26 mouse cellular contexts compared by ENCODE assay signal in genomic region chr9:88422428-88422827, GRCm38 (mm10). TPM values are rescaled to one million over a fixed set of nuclear protein-coding genes. Genes with fewer than 3 reads are reported as not detected.
DNase-seq lines count a peak whose midpoint lies in the region; ATAC-seq and TF ChIP-seq lines count a peak whose summit lies in the region.
"Had no signal": no experiment of that assay in that cellular context is flagged by ENCODE, and none has a peak within 500 bp of the region (broad histone marks: within the 10 kb centered on the region; RNA-seq: fewer than 3 reads in every experiment).

No protein-coding gene starts in this region.

- H3K9me3 ChIP-seq in kidney, postnatal 0 days (replicated peaks; ENCODE audit: low read length): no peaks in the 10 kb centered on the region
- H3K9me3 ChIP-seq in midbrain, postnatal 0 days (ENCODE audit: low read length): no peaks in the 10 kb centered on the region
- no peaks in the 10 kb centered on the region; the same call in 1 of the 2 replicates for H3K9me3 ChIP-seq in midbrain, embryonic 10.5 days (replicated peaks)
- H3K9me3 ChIP-seq: liver, embryonic 15.5 days; neural tube, embryonic 15.5 days had no signal

- H3K27me3 ChIP-seq in kidney, postnatal 0 days (ENCODE audit: insufficient read depth, low read length): no peaks in the 10 kb centered on the region
- no peaks in the 10 kb centered on the region for H3K27me3 ChIP-seq in midbrain, postnatal 0 days (ENCODE audit: insufficient read depth, low read length)
- no peaks in the 10 kb centered on the region for H3K27me3 ChIP-seq in midbrain, embryonic 10.5 days (ENCODE audit: low read depth, poor library complexity, severe bottlenecking)
- H3K27me3 ChIP-seq: heart, embryonic 12.5 days; limb, embryonic 13.5 days; liver, embryonic 15.5 days; neural tube, embryonic 15.5 days had no signal

- DNase-seq in kidney, postnatal 0 days (ENCODE audit: low spot score): no peak
- DNase-seq in kidney, postnatal 25 days: no peak
- DNase-seq in midbrain, postnatal 0 days (ENCODE audit: low spot score): no peak
- DNase-seq in midbrain, embryonic 10.5 days (ENCODE audit: low spot score): no peak
- DNase-seq in R1 (ENCODE audit: low read depth, low spot score): peak; percentile 54
- DNase-seq in adrenal gland, postnatal 10 days: no peak
- DNase-seq in ovary, postnatal 36 days (ENCODE audit: low spot score): no peak
- DNase-seq: adrenal gland, adult 8-10 months; cerebellum, adult 8-10 months; cerebellum, postnatal 36 days; embryo, embryonic 11 days; gastrocnemius, postnatal 10 days; heart, adult 11 months; heart, postnatal 10 days; kidney, adult 2 months; kidney, postnatal 10 days had no signal

- H3K4me2 ChIP-seq in kidney, postnatal 0 days (ENCODE audit: low read length): no peak overlapping the region
- H3K4me2 ChIP-seq in midbrain, postnatal 0 days (ENCODE audit: low read depth, low read length, poor library complexity, severe bottlenecking): no peak overlapping the region
- H3K4me2 ChIP-seq: heart, embryonic 12.5 days; limb, embryonic 13.5 days; liver, embryonic 15.5 days; midbrain, embryonic 11.5 days; neural tube, embryonic 15.5 days had no signal

- H3K27ac ChIP-seq in kidney, postnatal 0 days: no peak overlapping the region
- H3K27ac ChIP-seq in midbrain, postnatal 0 days (ENCODE audit: low read depth, low read length): no peak overlapping the region
- H3K27ac ChIP-seq in midbrain, embryonic 10.5 days (replicated peaks): no peak overlapping the region
- H3K27ac ChIP-seq: limb, embryonic 13.5 days; liver, embryonic 15.5 days; neural tube, embryonic 15.5 days had no signal

- H3K9ac ChIP-seq in kidney, postnatal 0 days (ENCODE audit: low read depth, low read length): no peak overlapping the region
- no peak overlapping the region for H3K9ac ChIP-seq in midbrain, postnatal 0 days (replicated peaks; ENCODE audit: low read length, poor library complexity, severe bottlenecking)
- H3K9ac ChIP-seq: heart, embryonic 12.5 days; limb, embryonic 13.5 days; liver, embryonic 15.5 days; neural tube, embryonic 15.5 days had no signal

- 0 out of 2 replicates have a peak, but pooled peaks cover 9% of the 10 kb centered on the region for H3K36me3 ChIP-seq in kidney, postnatal 0 days (ENCODE audit: insufficient read depth, low read length)
- peaks cover 11% of the 10 kb centered on the region; the same call in 1 of the 2 replicates for H3K36me3 ChIP-seq in midbrain, postnatal 0 days (ENCODE audit: insufficient read depth, low read length)
- peaks cover 43% of the 10 kb centered on the region for H3K36me3 ChIP-seq in midbrain, embryonic 10.5 days

- no peaks in the 10 kb centered on the region for H3K4me1 ChIP-seq in kidney, postnatal 0 days (replicated peaks; ENCODE audit: insufficient read depth, low read length)
- H3K4me1 ChIP-seq in midbrain, postnatal 0 days (ENCODE audit: insufficient read depth, low read length): no peaks in the 10 kb centered on the region
- no peaks in the 10 kb centered on the region for H3K4me1 ChIP-seq in midbrain, embryonic 10.5 days
- H3K4me1 ChIP-seq: heart, embryonic 12.5 days; limb, embryonic 13.5 days; liver, embryonic 15.5 days; neural tube, embryonic 15.5 days had no signal

- WGBS in kidney, postnatal 0 days: 93% methylated on average over 4 of the region's 4 CpGs
- WGBS in midbrain, postnatal 0 days: 97% methylated on average over 4 of the region's 4 CpGs
- WGBS in midbrain, embryonic 10.5 days: 99% methylated on average over 4 of the region's 4 CpGs

- no peak overlapping the region for H3K4me3 ChIP-seq in kidney, postnatal 0 days (replicated peaks; ENCODE audit: low read depth, low read length)
- no peak overlapping the region for H3K4me3 ChIP-seq in midbrain, postnatal 0 days (ENCODE audit: low read depth, low read length)
- H3K4me3 ChIP-seq in midbrain, embryonic 10.5 days: no peak overlapping the region
- H3K4me3 ChIP-seq: heart, embryonic 12.5 days; limb, embryonic 13.5 days; liver, embryonic 15.5 days; neural tube, embryonic 15.5 days had no signal

- TF ChIP-seq CTCF in kidney, postnatal 0 days (IDR thresholded peaks at IDR 0.05; ENCODE audit: low read depth): peak; percentile 2; the same call in 1 of the 2 replicates
- TF ChIP-seq CTCF in midbrain, postnatal 0 days (IDR thresholded peaks at IDR 0.05): peak; percentile 20; the same call in 1 of the 2 replicates

- no peak for ATAC-seq in kidney, postnatal 0 days (replicated peaks; ENCODE audit: low FRiP score, low read depth)
- no peak for ATAC-seq in midbrain, postnatal 0 days (ENCODE audit: low FRiP score)
- ATAC-seq: activated CD4-positive, CD25-positive, alpha-beta regulatory T cell, adult 4 months; forebrain, embryonic 14.5 days; lung, postnatal 0 days had no signal

RNA-seq across cellular contexts. Expression of gene Snx14, which starts 16.3 kb away (rescaled TPM):
- polyA plus RNA-seq in kidney, postnatal 0 days (2015; fragmentation: Nextera tagmentation; extraction: Ambion mirVana): 20.9 and 24.7 TPM in 2 replicates
- 33.5 and 43.0 TPM in 2 replicates for total RNA-seq in midbrain, postnatal 0 days (2014; rRNA removed)
- 28.6 TPM in 2 replicates for polyA plus RNA-seq in midbrain, postnatal 0 days (2015; fragmentation: Nextera tagmentation; extraction: Ambion mirVana)
- polyA plus RNA-seq in midbrain, embryonic 10.5 days (2016; fragmentation: Nextera tagmentation; extraction: Ambion mirVana): 20.7 and 21.1 TPM in 2 replicates
- 10 to 100 TPM; 41.8 to 54.5 TPM for total RNA-seq in adrenal gland, postnatal 10 days (2021)

RNA-seq across cellular contexts. Expression of gene Gm20537, which starts 34.0 kb away (rescaled TPM):
- not detected in 2 replicates for polyA plus RNA-seq in kidney, postnatal 0 days (2015; fragmentation: Nextera tagmentation; extraction: Ambion mirVana)
- total RNA-seq in midbrain, postnatal 0 days (2014; rRNA removed): 2.6 TPM in 1 of 2 replicates, not detected in the other
- 0.62 TPM in 1 of 2 replicates, not detected in the other for polyA plus RNA-seq in midbrain, postnatal 0 days (2015; fragmentation: Nextera tagmentation; extraction: Ambion mirVana)
- polyA plus RNA-seq in midbrain, embryonic 10.5 days (2016; fragmentation: Nextera tagmentation; extraction: Ambion mirVana): 0.71 and 1.1 TPM in 2 replicates
- 1 to 10 TPM in 1 of 2 experiments, not detected in 1; 1.0 TPM for total RNA-seq in adrenal gland, postnatal 10 days (2021)
- total RNA-seq: gastrocnemius, postnatal 10 days; layer of hippocampus, adult 18-20 months; layer of hippocampus, postnatal 25 days had no signal
- polyA plus RNA-seq: lung, postnatal 0 days had no signal

RNA-seq across cellular contexts. Expression of gene Syncrip, which starts 59.9 kb away (rescaled TPM):
- 73.8 and 84.0 TPM in 2 replicates for polyA plus RNA-seq in kidney, postnatal 0 days (2015; fragmentation: Nextera tagmentation; extraction: Ambion mirVana)
- 79.0 and 92.1 TPM in 2 replicates for total RNA-seq in midbrain, postnatal 0 days (2014; rRNA removed)
- polyA plus RNA-seq in midbrain, postnatal 0 days (2015; fragmentation: Nextera tagmentation; extraction: Ambion mirVana): 55.8 and 64.0 TPM in 2 replicates
- 110 and 115 TPM in 2 replicates for polyA plus RNA-seq in midbrain, embryonic 10.5 days (2016; fragmentation: Nextera tagmentation; extraction: Ambion mirVana)
- total RNA-seq in adrenal gland, postnatal 10 days (2021): 10 to 100 TPM; 92.6 to 93.0 TPM
